Mouse (Mus musculus): ENCODE measurements around the gene Hist1h2ag. TPM values are rescaled to one million over a fixed set of nuclear protein-coding genes. Genes with fewer than 3 reads are reported as not detected.
A peak's percentile ranks its signal among the peaks of the same experiment; 100 is the strongest.

Hist1h2ag gene
- total RNA-seq, 1 experiment: 786 TPM

DNA sequence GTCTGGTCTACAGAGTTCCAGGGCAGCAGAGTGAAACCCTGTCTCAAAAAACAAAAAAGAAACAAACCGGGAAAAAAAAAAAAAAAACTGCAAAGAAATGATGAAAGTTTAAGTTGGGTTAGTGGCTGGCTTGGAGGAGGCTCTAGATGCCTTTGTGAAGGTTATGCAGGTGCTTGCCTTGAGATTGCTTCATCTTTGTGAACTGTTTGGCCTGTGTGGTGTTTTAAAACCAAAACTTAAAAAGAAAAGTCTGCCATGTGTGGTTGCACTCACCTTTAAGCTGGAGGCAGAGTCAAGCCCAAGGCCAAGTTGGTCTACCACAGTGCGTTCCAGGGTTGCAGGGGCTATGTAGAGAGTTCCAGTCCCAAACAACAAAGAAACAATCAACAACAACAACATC lies 6.3 kb upstream of the Hist1h2ag start:
- Histone ChIP-seq H3K4me1 (ENCODE audit: control insufficient read depth in 2 of 2, insufficient read depth in 2 of 2, low read length in 2 of 2, poor library complexity in 1 of 2) (no peaks in the 10 kb centered on the region), H3K4me3 (ENCODE audit: insufficient read depth in 1 of 2, low read depth in 1 of 2, low read length in 2 of 2, poor library complexity in 1 of 2, severe bottlenecking in 1 of 2) (no peak overlapping the region), H3K36me3 (ENCODE audit: control insufficient read depth, insufficient read depth, low read length, poor library complexity, severe bottlenecking) (no peaks in the 10 kb centered on the region), H3K9me3 (ENCODE audit: control insufficient read depth, insufficient read depth, low read depth, low read length) (no peaks in the 10 kb centered on the region), H3K9ac (ENCODE audit: insufficient read depth, low read depth, low read length, poor library complexity, severe bottlenecking) (no peak overlapping the region), H3K27ac (ENCODE audit: insufficient read depth, low read depth, low read length, poor library complexity, severe bottlenecking) (no peak overlapping the region)
- no peak for TF ChIP-seq CHD2 (IDR thresholded peaks at IDR 0.05; ENCODE audit: low read depth, low read length)
- TF ChIP-seq ZC3H11A (IDR thresholded peaks at IDR 0.05; ENCODE audit: borderline replicate concordance, low read depth, low read length): no peak
- no peak for TF ChIP-seq HCFC1 (IDR thresholded peaks at IDR 0.05; ENCODE audit: borderline replicate concordance, insufficient read depth, low read length)
- no peak for TF ChIP-seq MAFK (IDR thresholded peaks at IDR 0.05; ENCODE audit: insufficient read depth, low read depth, low read length)
- no peak for TF ChIP-seq ZNF384 (IDR thresholded peaks at IDR 0.05; ENCODE audit: low read depth, low read length)
- in situ Hi-C loops (cut with MboI; ENCODE audit: low sequenced_read_pairs in 2 of 2, unreplicated experiment in 2 of 2): loop anchor here (25.0 kb wide), 6 partner anchors 312 to 1713 kb away; partner anchors contain the start of genes Abt1 (in 1 of the 2), Hist1h1a (in 1 of the 2), Hist1h1d (in 1 of the 2) and Hist1h1t (in 1 of the 2)
- DNase-seq (ENCODE audit: low read depth, low spot score): no peak

DNA sequence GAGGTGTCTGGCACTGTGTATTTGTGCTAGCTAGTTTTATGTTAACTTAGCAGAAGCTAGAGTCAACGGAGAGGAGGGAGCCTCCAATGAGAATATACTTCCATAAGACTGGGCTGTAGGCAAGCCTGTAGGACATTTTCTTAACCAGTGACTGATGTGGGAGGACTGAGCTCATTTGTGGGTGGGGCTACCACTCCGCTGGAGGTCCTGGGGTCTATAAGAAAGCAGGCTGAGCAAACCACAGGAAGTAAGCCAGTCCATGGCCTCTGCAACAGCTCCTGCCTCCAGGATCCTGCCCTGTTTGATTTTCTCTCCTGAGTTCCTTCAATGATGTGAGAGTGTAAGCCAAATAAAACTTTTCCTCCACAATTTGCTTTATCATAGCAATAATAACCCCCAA lies 2.6 kb upstream of the Hist1h2ag start:
- TF ChIP-seq CHD2 (IDR thresholded peaks at IDR 0.05; ENCODE audit: low read depth, low read length) (no peak), ZNF384 (IDR thresholded peaks at IDR 0.05; ENCODE audit: low read depth, low read length) (no peak), ZC3H11A (IDR thresholded peaks at IDR 0.05; ENCODE audit: borderline replicate concordance, low read depth, low read length) (no peak), MAFK (IDR thresholded peaks at IDR 0.05; ENCODE audit: insufficient read depth, low read depth, low read length) (no peak), HCFC1 (IDR thresholded peaks at IDR 0.05; ENCODE audit: borderline replicate concordance, insufficient read depth, low read length) (no peak)
- Histone ChIP-seq H3K4me3 (ENCODE audit: insufficient read depth in 1 of 2, low read depth in 1 of 2, low read length in 2 of 2, poor library complexity in 1 of 2, severe bottlenecking in 1 of 2) (no peak overlapping the region), H3K9ac (ENCODE audit: insufficient read depth, low read depth, low read length, poor library complexity, severe bottlenecking) (no peak overlapping the region), H3K4me1 (ENCODE audit: control insufficient read depth in 2 of 2, insufficient read depth in 2 of 2, low read length in 2 of 2, poor library complexity in 1 of 2) (no peaks in the 10 kb centered on the region), H3K36me3 (ENCODE audit: control insufficient read depth, insufficient read depth, low read length, poor library complexity, severe bottlenecking) (no peaks in the 10 kb centered on the region), H3K9me3 (ENCODE audit: control insufficient read depth, insufficient read depth, low read depth, low read length) (no peaks in the 10 kb centered on the region), H3K27ac (ENCODE audit: insufficient read depth, low read depth, low read length, poor library complexity, severe bottlenecking) (no peak overlapping the region)
- DNase-seq (ENCODE audit: low read depth, low spot score): no peak
- in situ Hi-C loops (cut with MboI; ENCODE audit: low sequenced_read_pairs in 2 of 2, unreplicated experiment in 2 of 2): loop anchor here (25.0 kb wide), 6 partner anchors 308 to 1717 kb away; partner anchors contain the start of genes Abt1 (in 1 of the 2), Hist1h1a (in 1 of the 2), Hist1h1d (in 1 of the 2) and Hist1h1t (in 1 of the 2)

DNA sequence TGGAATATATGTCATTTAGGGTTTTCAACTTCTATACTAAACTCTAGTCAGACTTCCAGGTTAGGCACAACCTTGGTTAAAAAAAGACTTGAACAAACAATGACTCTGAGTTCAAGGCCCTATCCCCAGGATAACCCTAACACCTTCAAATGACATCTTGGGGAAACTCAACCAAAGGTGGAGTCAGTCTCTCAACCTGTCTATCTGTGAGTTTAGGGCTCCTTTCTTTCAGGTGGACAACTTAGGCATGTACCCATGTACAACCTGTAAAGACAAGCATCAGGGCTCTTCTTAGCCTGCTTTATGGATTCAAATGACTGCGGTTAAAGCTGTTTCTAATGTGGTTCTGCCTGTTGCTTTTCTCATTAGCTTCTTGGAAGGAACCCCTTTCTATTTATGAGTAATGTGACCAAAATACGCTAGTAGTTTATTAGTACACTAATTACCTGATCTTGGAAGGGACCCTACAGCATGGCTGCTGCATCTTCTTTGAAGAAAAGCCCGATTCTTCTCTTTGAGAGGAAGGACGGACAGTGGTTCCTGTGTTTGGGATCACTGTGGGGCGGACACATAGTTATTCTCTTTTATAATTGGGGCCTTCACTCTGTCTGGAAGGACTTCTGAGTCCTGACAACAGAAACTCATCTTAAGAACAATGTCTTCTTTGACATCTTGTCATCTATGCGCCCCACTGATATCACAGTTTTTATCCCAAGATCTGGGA lies 1.9 kb upstream of the Hist1h2ag start:
- no peaks in the 10 kb centered on the region for H3K36me3 ChIP-seq (ENCODE audit: control insufficient read depth, insufficient read depth, low read length, poor library complexity, severe bottlenecking)
- no peak overlapping the region for H3K4me3 ChIP-seq (ENCODE audit: insufficient read depth in 1 of 2, low read depth in 1 of 2, low read length in 2 of 2, poor library complexity in 1 of 2, severe bottlenecking in 1 of 2)
- H3K27ac ChIP-seq (ENCODE audit: insufficient read depth, low read depth, low read length, poor library complexity, severe bottlenecking): no peak overlapping the region
- TF ChIP-seq HCFC1 (IDR thresholded peaks at IDR 0.05; ENCODE audit: borderline replicate concordance, insufficient read depth, low read length) (no peak), ZNF384 (IDR thresholded peaks at IDR 0.05; ENCODE audit: low read depth, low read length) (no peak), ZC3H11A (IDR thresholded peaks at IDR 0.05; ENCODE audit: borderline replicate concordance, low read depth, low read length) (no peak), CHD2 (IDR thresholded peaks at IDR 0.05; ENCODE audit: low read depth, low read length) (no peak), MAFK (IDR thresholded peaks at IDR 0.05; ENCODE audit: insufficient read depth, low read depth, low read length) (no peak)
- no peak overlapping the region for H3K9ac ChIP-seq (ENCODE audit: insufficient read depth, low read depth, low read length, poor library complexity, severe bottlenecking)
- no peaks in the 10 kb centered on the region for H3K4me1 ChIP-seq (ENCODE audit: control insufficient read depth in 2 of 2, insufficient read depth in 2 of 2, low read length in 2 of 2, poor library complexity in 1 of 2)
- in situ Hi-C loops (cut with MboI; ENCODE audit: low sequenced_read_pairs in 2 of 2, unreplicated experiment in 2 of 2): loop anchor here (25.0 kb wide), 6 partner anchors 307 to 1718 kb away; partner anchors contain the start of genes Abt1 (in 1 of the 2), Hist1h1a (in 1 of the 2), Hist1h1d (in 1 of the 2) and Hist1h1t (in 1 of the 2)
- no peaks in the 10 kb centered on the region for H3K9me3 ChIP-seq (ENCODE audit: control insufficient read depth, insufficient read depth, low read depth, low read length)
- no peak for DNase-seq (ENCODE audit: low read depth, low spot score)

DNA sequence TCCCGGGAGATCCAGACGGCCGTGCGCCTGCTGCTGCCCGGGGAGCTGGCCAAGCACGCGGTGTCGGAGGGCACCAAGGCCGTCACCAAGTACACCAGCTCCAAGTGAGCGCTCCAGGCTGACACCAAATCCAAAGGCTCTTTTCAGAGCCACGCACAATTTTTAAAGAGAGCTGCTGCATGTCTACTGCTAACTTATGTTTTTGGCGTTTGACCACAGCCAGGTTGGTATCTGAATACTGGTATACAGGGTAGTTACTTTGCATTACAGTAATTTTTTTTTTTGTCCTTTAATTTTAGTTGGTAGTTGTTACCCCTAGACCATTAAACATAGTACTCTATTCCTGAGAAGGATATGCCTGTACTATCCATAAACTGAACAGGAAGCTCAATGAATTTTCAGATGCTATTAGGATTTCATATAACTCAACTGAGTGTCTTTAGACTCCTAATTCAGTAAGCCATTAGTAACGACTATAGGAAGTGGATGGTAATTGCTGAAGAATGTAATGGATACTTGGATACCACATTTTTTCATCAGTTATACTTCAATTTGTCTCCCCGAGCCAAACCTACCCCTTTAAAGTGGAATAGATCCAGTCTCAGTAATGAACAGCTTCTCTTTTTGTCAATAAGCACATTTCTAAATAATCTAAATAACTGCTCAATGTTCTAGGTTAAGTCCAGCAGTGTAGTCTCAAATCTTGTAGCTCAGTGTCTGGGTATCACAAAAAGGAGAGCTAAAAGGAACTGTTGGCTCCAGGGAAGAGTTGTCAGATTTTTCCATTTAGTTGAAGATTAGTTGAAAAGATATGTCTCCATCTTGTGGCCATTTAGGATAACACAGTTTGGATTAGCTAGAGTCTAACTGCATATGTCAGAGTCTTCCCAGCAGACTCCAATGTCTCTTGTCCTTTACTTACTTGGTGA lies 1.0 kb upstream of the Hist1h2ag start:
- no peak for DNase-seq (ENCODE audit: low read depth, low spot score)

More for the DNA sequence above, 1.0 kb upstream of the Hist1h2ag start:
- TF ChIP-seq ZC3H11A (IDR thresholded peaks at IDR 0.05; ENCODE audit: borderline replicate concordance, low read depth, low read length): no peak
- no peak for TF ChIP-seq HCFC1 (IDR thresholded peaks at IDR 0.05; ENCODE audit: borderline replicate concordance, insufficient read depth, low read length)
- no peak for TF ChIP-seq ZNF384 (IDR thresholded peaks at IDR 0.05; ENCODE audit: low read depth, low read length)
- TF ChIP-seq CHD2 (IDR thresholded peaks at IDR 0.05; ENCODE audit: low read depth, low read length): no peak
- no peak for TF ChIP-seq MAFK (IDR thresholded peaks at IDR 0.05; ENCODE audit: insufficient read depth, low read depth, low read length)
- H3K9ac ChIP-seq (ENCODE audit: insufficient read depth, low read depth, low read length, poor library complexity, severe bottlenecking): peak overlapping the region; percentile 56; the same call in 1 of the 2 replicates
- H3K36me3 ChIP-seq (ENCODE audit: control insufficient read depth, insufficient read depth, low read length, poor library complexity, severe bottlenecking): no peaks in the 10 kb centered on the region
- H3K4me1 ChIP-seq (ENCODE audit: control insufficient read depth in 2 of 2, insufficient read depth in 2 of 2, low read length in 2 of 2, poor library complexity in 1 of 2): no peaks in the 10 kb centered on the region
- no peak overlapping the region; the same call in 1 of the 2 replicates for H3K27ac ChIP-seq (ENCODE audit: insufficient read depth, low read depth, low read length, poor library complexity, severe bottlenecking)
- in situ Hi-C loops (cut with MboI; ENCODE audit: low sequenced_read_pairs in 2 of 2, unreplicated experiment in 2 of 2): loop anchor here (25.0 kb wide), 6 partner anchors 306 to 1719 kb away; partner anchors contain the start of genes Abt1 (in 1 of the 2), Hist1h1a (in 1 of the 2), Hist1h1d (in 1 of the 2) and Hist1h1t (in 1 of the 2)
- H3K4me3 ChIP-seq (ENCODE audit: insufficient read depth in 1 of 2, low read depth in 1 of 2, low read length in 2 of 2, poor library complexity in 1 of 2, severe bottlenecking in 1 of 2): peak overlapping the region; percentile 30 to 47
- H3K9me3 ChIP-seq (ENCODE audit: control insufficient read depth, insufficient read depth, low read depth, low read length): no peaks in the 10 kb centered on the region
